Mouse (Mus musculus): ENCODE measurements around the gene Trmt112.
"Not testable (repeated sequence)": the region's sequence is repeated elsewhere in the genome, so short reads cannot be mapped to it uniquely, and the experiment has no call there.

Gene Trmt112

DNA sequence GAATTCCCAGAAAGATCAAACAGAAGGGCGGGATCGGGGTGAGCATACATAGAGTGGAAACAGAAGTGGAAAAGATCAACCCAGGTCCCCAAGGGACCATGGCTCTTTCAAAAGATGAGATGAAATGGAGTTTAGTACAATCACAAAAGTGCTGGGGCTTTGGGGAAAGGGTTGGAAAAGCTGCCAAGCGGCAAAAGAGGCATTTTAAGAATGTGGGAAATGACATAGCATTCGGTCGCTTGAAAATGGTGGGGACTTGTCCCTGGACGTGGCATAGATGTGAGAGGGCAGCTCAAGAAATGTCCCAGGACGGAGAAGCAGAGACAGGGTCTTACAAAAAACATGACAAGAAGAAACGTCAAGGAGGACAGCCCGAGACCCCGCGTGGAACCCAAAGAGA, 477 bp upstream of the Trmt112 start:
- DNase-seq (ENCODE audit: low read depth) = no peak

DNA sequence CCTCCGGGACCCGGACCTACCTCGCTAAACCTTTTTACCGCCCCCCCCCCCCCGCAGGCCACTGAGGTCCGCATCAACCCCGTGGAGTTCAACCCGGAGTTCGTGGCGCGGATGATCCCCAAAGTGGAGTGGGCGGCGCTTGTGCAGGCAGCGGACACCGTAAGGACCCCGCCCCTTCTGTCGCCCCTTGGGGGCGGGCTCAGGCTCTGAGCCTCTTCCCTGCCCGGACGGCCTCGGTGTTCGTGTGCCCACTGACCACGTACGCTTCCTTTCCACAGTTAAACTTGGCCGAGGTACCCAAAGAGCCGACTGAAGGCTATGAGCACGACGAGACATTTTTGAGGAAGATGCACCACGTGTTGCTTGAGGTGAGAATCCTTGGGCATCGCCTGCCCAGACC, 808 bp downstream of the Trmt112 start:
- DNase-seq (ENCODE audit: low read depth) = not testable (repeated sequence)

DNA sequence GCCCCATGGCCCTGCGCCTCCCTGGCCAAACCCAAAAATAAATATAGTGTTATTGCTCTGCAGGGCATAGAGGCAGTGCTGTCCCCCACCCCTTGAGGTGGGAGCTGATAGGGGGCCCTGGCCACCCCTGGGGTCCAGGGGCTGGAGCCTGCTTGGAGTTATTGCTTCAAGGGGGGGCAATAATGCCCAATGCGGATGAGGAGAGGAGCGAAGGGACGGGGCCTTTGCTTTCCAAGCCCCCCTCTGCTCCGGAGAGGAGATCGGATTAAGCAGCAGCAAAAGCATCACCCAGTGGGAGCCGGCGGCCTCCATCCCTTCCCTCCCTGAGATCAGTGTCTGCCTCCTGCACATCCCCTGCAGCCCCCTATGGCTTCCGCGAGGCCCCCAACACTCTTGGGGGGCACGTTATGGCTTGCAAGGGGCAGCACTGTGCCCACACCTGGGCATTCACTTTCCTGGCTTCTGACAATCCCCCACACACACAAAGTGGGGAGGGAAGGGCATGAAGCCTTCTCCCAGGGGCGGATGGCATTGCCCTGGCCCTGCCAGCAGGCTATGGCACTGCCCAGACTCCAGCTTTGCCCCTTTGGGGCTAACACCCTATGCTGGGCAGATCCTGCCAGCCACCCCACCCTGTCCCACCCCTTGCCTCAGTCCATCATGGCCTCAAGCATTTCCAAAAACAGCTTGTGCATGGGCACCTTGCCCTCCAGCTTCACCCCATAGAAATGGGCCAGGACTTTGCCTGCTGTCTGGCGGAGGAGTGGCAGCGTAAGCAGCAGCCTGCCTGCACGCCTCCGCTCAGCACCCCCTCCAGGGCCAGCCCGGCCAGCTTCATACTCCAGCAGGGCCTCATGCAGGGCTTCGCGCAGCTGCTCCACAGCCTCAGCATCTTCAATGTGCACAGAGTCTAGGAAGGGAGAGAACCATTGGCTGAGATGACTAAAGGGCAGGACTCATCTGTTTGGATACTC, 1.9 kb downstream of the Trmt112 start:
- DNase-seq (ENCODE audit: low read depth) = no peak

DNA sequence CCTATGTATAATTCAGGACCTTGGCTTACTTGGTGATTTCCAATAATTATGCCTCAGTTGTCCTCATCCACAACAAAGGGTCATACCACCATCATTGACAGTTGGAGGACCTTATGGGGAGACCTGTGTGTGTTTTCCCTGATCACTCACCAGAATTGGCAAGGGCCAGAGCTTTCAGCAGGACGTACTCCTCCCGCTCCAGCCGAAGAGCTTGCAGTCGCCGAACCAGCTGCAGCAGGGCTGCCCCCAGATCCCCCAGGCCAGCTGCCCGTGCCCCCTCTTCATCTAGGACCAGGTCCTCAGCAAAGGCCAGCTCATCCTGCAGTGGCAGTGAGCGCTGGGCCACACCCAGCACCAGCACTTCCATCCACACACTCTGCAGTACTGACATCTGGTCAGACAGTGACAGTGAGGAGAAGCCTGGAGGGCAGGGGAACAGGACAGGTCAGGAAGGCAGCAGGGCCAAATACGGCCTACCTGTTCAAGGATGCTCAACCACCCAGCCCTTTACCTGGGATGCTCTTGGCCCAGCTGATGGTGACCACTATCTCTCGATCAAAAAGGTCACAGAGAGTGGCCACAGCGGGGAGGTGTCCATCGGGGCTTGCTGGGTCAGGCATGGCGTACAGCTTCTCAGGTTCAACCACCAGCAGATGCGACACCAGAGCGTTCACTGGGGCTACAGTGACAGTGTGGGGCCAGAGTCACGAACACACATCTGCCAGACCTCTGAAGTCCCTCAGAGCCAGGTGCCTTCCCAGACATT, 2.9 kb downstream of the Trmt112 start:
- DNase-seq (ENCODE audit: low read depth) = no peak

DNA sequence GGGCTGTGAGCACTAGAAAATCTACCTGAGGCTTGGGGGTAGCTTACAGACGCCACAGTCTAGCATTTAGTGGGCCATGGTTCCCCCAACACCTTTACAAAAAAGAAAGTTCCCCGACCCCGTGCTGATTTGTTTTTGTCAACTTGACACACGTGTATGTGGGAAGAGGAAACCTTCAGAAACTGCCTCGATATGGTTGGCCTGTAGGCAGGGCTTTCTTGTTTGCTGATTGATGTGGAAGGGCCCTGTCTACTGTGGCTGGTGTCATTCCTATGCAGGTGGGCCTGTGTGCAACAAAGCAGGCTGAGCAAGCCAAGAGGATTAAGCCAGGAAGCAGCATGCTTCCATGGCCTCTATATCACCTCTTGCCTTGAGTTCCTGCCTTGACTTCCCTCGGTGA, 3.5 kb downstream of the Trmt112 start:
- DNase-seq (ENCODE audit: low read depth) = no peak

DNA sequence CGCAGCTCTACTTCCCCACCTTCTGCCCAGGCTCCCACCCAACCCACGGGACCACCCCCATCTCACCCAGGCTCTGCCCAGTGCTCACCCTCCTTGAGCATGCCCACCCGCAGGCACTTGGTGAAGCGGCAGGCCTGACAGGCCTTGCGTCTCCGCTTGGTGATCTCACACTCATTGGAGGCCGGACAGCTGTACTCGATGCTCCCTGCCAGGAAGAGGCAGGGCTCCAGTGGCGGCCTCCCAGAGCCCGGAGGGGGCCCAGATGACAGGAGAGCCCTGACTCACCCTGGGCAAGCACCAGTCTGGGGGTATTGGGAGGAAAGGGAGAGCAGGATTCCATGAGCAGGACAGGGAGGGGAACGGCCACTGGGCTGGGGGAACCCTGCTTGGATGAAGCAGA, 4.5 kb downstream of the Trmt112 start:
- no peak for DNase-seq (ENCODE audit: low read depth)

DNA sequence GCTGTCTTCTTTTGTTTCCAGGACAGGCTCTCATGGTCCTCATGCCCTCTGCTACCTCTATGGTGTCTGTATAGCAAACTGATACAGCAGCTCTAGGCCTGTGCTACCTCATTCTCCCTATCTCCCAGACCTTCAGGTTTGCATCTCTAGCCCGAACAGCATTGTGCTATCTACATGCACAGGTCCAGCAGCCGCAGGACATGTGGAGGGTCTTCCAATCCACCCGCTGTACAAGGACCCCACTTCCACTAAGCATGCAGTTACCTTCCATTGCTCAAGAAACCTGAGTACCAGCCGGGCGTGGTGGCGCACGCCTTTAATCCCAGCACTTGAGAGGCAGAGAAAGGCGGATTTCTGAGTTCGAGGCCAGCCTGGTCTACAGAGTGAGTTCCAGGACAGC, 5.0 kb downstream of the Trmt112 start:
- DNase-seq (ENCODE audit: low read depth) = no peak

DNA sequence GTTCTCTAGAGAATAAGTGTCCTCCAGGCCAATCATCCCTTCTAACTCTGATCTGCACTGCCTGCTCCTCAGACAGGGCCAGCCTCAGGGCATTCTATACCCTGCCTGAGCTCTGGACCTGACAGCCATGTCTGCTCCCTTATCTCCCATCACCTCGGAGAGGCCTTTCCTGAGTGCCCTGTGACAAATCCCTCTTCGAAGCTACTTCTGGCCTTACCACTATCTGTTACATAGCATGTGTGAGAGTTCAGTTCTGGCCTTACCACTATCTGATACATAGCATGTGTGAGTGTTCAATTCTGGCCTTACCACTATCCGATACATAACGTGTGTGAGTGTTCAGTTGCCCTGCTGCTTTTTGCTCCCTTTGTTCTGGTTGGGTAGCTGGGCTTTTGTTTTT, 5.8 kb downstream of the Trmt112 start:
- DNase-seq (ENCODE audit: low read depth) = no peak

DNA sequence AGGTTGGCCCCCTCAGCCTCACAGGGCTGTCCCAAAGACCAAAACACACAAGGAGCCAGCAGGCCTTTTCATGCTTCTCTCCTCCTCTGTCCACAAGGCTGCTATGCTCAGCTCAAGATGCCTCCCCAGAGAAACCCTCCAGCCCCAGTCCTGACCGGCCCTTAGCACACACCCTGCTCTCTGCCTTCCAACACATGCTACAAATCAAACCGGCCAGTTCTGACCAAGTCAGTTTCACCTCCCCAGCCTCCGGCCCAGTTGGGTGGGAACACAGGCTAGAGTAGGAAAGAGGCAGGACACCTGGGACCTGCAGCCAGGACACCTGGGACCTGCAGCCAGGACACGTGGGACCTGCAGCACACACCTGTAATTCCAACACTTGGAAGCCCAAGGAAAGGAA, 7.0 kb downstream of the Trmt112 start:
- DNase-seq (ENCODE audit: low read depth) = no peak

DNA sequence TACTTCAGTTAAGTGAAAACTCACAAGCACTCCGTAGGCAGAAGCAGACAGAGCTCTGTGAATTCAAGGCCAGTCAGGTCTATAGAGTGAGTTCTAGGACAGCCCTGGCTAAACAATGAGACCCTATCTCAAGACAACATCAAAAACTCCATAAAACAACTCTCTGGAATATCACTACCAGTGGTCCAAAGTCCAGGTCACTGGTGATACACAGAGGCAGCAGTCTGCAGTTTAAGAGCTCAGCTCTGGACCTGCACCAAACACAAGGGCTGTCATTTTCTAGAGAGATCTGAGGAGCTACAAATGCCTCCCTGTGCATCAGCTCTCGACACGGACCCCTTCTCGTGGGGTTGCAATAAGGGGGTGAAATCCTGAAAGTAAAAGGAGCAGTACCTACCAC, 8.8 kb downstream of the Trmt112 start:
- no peak for DNase-seq (ENCODE audit: low read depth)

DNA sequence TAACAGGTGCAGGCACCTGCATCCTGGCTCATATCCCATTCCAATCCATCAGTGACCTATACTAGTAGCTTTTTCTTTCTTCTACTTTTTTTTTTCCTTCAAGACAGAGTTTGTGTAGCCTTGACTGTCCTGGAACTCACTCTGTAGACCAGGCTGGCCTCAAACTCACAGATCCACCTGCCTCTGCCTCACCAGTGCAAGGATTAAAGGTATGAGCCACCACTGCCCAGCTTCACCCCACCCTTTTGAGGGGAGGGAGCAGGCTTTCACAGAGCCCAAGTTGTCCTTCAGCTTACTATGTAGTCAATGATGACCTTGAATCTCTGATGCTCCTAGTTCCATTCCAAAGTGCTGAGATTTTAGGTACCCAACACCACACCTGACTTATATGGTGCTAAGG, 9.9 kb downstream of the Trmt112 start:
- no peak for DNase-seq (ENCODE audit: low read depth)

DNA sequence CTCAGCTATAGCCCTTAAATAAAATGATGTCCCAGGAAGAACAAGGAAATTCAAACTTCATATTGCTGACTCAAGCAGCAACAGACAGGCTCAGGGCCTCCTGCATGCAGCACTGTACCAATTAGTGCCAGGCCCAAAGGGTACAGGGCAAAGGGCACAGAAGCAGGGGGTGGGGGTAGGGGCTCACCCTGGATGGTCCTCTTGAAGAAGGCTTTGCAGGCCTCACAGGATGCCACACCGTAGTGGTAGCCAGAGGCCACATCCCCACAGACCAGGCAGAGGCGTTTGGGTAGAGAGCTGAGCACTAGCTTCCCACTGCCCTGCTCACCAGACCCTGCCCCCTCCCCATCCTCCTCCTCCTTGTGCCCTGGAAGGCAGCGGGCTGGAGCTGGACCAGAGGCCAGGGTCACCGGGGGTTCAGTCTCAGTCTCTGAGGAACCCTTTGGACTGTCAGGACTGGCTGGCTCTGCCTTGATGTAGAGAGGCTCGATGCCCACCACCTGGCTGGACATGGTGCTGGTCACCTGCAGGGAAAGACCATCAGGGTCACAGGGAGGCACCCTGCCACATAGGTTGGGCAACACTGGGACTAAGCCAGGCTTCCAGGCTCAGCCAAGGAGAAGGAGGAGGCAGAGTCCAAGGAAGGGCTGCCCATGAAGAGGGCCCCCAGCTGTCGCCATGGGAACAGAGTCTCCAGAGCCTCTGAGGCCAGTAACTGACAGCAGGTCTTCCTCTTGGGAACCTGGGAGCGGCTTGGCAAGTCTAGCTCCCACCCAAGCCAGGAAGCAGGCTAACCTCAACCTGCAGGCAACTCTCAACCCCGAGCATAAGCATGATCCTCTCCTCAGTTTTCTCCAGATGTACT, 10.6 kb downstream of the Trmt112 start:
- DNase-seq (ENCODE audit: low read depth) = no peak

DNA sequence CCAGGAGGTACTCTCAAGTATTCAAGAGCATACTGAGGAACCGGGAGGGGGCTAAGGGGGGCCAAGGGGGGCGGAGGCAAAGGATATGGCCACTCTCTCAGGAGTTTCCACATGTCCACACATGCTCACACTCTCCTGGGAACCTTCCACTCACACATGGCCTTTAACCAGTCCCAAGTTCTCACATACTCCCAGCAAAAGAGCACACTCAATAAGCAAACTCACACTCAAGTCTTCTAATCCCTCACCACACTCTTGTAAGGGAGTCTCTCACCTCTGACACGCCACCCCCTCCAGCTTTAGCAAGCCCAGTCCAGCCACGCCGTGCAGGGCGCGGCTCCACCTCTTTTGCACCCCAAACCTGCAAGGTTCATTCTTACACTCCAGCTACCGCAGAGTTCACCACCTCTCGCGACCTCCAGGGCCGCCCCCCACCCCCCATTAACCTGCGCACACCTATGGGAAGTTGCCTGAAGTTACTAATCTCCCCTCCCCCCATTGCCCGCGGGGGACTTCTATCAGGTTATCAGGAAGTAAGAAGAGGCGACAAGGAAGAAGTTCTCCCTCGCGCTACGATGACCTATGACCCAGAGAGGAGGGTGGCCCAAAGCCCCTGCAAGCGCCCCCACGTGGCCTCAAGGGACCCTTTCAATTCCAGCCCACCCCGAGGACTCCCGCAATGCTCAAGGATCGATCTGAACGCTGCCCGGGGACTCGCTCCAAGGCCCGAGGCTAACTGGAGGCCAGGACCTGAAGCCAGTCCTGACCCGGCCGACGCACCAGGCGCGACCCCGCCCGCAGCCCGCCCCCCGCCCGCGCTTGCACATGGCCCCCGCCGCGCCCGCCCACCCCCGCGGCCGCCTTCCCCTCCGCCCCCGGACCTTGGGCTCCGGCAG, 11.5 kb downstream of the Trmt112 start:
- no peak for DNase-seq (ENCODE audit: low read depth)

DNA sequence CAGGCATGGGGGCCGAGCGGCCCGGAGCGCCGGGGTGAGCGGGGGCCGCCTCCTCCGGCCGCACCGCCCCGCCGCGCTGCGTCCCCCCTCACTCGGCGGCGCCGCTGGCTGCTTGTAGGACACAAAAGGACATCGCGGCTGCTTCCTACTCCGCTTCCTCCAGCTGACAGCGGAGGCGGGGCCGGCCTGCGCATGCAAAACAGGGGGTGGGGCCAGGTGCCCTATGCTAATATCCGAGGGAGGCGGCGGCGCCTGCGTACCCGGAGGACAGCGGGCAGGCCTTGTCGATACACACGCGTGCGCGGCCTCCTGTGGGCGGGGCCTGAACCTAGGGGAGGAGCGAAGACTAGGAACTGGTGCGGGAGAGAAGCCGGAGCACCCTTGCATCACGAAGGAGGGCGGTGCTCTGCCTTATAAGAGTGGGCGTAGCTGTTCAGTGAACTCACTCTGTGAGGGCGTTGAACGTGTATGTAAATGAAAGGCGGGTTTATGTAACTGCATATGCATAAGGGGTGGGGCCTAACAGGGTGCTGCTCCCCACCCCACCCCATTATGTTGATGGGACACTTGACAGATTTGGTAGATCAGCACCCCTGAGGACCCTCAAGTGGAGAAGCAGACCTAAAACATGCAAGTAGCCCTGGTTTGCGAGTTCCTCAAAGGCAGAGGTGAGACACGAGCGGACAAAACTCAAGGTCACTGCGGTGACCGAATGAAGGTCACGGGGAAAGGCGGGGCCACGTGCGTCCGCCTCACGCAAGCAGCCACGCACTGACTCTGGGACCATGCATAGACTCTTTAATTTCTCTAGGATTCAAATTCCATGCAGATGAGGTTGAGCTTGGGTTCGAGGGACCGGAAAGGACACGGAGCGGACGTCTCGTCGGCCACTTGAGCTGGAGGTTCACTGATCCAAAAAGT, 12.4 kb downstream of the Trmt112 start, which contains the start of gene Esrra:
Gene Esrra, minus strand, starts transcription at position 167 of the 921 bp plus-strand sequence.
- peak; percentile 100 for DNase-seq (ENCODE audit: low read depth)

DNA sequence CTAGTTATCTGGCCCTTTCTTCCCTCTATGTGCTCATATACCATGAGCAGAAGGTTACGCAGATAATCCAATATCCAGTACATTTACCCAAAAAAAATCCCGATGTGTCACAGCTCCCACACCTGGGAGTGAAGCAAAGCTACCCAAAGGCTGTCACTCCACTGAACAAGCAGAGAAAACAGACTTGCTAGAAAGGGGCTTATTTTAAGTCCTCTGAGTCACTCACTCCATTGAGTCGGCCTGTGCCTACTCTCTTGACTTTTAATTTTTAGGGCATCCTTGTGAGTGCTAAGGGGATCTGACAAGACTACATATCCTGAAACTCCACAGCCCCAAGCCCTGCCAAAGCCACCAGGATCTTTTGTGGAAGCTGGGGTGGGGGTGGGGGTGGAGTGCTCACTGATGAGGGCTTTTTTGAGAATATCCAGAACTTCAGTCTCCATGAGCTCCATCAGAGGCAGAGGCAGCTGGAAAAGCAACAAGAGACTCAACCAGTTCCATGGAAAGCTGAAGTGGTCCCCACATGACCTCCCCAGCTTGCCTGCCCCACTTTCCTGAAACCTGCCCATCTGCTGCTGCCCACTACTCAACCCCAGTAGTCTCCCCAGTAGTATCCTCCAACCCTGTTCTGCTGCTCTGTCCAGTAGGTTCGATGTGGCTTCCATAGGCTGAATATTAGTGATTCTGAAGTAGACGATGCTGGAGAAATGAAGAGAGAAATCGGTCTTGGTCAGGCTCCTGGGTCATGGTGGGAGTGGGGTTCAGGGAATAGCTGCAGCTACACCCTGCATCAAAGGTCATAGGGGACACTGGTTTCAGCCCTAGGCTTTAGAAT, 13.6 kb downstream of the Trmt112 start:
- DNase-seq (ENCODE audit: low read depth) = no peak

DNA sequence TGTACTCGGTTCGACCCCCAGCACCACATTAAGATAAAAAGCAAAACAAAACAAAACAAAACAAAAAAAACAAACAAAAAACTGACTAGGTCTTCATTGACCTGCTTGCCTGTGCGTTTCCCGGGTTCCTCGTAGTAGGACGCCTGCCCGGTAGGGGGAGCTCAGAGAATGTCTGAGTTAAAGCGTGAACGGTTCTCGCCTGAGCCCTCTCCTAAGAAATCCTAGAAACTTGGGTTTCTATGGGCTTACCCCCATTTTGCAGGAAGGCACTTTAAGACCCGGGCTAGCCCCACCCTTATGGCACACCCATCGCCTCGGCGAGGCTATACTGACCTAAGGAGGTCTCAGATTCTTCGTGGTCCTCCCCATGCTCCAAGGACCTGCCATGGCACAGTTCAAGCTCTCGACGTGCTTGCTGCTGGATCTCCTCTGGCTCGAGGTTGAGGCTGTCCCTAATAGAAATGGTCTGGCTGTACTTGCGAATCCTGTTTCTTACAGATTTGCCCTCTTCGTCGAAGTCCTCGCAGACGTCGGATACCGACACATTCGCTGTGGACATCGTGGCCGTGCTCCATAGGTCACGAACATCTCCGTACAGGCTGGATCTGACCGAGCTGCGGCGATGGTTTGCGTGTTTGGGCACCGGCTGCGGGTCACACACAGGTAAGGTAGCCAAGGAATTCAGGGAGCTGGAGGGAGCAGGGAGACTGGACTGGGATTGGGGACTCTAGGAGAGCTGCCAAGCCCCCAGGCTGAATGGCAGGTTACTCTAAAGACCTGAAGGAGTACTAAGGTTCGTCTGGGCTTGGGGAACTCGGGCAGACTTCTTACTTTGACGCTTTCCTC, 15.2 kb downstream of the Trmt112 start:
- DNase-seq (ENCODE audit: low read depth) = peak; percentile 68

DNA sequence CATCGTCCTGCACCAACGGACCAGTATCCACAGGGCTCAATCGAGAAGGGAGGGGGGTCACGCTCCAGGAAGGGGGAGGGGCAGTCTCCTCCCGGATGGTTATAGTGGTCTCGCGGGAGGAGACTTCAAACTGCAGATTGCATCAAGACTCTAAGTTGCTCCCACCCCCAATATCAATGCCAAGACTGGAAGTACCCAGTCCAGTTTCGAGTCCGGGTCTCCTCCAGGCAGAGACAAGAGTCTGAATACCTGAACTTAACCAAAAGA, 15.7 kb downstream of the Trmt112 start, which contains the start of gene Catsperz:
Gene Catsperz, minus strand, starts transcription at position 74 of the 267 bp plus-strand sequence.
- DNase-seq (ENCODE audit: low read depth) = no peak

DNA sequence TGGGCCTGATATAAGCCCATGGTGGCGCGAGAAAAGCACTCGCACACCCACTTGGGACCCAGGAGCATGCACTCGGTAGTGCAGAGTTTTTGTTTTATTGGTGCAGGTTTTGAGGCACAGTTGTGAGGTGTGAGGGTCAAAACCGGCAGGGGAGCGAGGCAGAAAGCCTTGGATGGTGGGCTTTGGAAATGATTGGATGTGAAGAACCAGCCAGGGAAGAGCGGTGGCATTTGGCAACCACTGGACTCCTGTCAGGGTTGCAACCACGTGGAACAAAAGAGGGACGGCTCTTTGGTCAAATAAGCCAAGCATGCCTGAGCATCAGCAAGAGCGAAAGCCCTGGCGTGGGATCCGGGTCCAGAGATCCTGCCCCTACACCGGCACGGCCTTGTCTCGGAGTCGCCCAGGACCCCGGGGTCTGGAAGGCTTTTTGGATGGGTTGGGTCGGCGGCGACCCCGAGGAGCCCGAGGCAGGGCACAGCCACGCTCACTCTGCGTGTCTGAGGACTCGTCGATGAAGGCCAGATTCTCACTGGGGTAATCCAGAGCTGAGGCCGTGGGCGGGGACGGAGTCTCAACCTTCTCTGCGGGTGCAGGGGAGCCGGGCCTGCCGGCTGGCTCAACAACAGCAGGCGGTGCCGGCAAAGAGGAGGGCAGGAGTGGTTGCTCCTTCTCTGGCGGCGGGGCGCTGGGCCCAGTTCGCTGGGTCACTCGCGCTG, 16.3 kb downstream of the Trmt112 start:
- DNase-seq (ENCODE audit: low read depth) = no peak
